Mouse (Mus musculus): ENCODE measurements around the gene Tnf.

Tnf gene

GRCm38 (mm10) chr17:35197126-35197525 is 4.7 kb downstream of the Tnf start:
- DNase-seq, result no peak

DNA sequence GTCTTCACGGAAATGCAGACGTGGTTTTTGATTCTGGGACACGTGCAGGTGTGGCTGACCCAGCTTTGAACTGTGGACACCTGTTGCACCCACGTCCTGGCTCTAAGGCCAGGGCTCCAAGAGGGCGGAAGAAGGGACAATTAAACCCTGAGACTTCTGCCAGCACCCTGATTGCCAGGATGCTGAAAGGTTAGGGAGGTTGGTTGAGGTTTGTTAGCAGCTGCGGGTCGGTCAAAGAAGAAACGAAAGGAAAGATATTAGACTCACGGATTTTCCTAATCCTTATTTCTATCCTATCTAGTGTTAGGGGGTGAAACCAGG is 5.5 kb downstream of the Tnf start:
- no peak for DNase-seq

DNA sequence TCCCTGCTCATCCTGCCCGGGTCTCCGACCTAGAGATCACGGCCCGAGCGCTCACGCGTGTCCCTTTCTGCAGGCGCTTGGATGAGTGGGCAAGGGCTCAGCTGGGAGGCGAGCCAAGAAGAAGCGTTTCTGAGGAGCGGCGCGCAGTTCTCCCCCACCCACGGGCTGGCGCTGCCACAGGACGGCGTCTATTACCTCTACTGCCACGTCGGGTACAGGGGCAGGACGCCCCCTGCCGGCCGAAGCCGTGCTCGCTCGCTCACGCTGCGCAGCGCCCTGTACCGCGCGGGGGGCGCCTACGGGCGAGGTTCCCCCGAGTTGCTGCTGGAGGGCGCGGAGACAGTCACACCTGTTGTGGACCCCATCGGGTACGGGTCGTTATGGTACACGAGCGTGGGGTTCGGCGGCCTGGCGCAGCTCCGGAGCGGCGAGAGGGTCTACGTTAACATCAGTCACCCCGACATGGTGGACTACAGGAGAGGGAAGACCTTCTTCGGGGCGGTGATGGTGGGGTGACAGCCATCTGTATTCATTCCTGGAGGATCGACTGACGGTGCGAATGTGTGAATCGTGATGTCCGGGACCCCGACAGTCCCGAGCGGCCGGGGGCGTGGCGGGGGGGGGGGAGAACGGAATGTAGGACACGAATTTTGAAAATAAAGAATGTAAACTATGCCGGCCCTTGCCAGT is 6.0 kb downstream of the Tnf start:
- peak; percentile 76 for DNase-seq

- DNase-seq, result no peak
Observed at GRCm38 (mm10) chr17:35194844-35195630, 6.8 kb downstream of the Tnf start.

DNA sequence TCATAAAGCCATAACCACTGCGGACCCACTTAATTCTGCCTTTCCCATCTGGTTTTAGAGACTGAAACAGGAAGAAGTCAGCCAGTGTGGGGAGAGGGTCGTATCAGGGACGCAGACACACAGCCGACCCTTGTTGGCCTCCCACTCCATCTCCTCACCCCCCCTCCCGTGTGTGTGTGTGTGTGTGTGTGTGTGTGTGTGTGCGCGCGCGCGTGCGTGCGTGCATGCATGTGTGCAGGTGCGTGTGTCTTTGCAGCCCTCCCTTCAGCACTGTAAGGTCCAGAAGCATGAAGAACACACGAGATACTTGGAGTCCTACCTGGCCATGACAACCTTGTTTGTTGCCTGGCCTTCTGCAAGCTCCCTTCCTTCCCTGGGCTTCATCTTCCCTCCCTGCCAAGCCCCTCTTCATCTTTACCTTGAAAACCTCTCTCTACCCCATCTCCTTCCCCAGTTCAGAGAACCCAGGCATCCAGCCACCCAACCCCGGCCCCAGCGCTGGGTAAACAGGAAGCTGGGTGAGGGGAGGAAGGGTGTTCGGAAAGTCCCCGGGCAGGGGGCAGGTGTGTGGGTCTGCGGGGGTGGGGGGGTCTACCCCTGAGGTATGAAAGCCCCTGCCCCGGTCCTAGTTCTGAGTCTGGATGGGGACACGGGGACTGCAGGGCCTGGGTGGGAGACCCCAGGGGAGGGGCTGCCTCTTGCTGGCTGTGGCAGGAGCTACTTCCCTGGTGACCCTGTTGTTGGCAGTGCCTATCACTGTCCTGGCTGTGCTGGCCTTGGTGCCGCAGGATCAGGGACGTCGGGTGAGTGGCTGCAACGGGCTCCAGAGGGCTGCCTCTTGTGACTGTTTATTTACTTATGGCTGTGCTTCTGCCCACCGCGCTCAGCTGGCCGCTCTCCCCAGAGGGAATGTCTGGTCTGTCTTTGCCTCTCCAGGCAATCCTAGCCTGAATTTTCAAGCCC is 7.6 kb downstream of the Tnf start, which contains the start of gene Ltb:
Gene Ltb (plus strand): TSS at position 559 of the 963 bp plus-strand sequence.
- no peak for DNase-seq

DNA sequence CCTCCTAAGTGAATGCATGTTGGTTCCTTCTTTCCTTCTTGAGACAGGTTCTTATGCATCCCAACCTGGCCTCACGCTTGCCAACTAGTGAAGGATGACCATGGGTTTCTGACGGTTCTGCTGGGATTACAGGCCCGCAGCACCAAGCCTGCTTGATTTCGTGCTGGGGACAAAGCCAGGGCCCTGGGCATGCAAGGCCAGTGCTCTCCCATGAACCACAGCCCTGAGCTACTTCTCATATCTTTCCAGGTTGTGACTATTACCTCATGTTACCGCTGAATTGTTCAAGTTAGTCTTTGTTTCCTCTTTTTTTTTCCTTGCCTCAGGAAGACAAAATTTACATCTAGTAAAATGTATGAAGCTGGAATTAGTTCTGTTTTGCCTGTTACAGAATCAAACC is 8.9 kb downstream of the Tnf start:
- no peak for DNase-seq

DNA sequence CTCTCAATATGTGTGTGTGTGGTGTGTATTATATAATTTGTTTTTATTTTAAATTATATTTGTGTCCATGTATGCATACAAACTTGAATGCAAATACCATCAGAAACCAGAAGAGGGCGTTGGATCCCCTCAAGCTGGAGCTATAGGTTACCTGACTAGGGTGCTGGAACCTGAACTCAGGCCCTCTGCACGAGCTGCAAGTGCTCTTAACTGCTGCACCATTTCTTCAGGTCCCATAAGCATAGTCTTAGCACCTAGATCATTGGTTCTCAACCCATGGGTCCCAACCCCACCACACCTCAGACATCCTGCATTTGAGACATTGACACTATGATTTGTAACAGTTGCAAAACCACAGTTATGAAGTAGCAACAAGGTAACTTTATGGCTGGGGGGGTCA is 10.1 kb downstream of the Tnf start:
- DNase-seq, result no peak

DNA sequence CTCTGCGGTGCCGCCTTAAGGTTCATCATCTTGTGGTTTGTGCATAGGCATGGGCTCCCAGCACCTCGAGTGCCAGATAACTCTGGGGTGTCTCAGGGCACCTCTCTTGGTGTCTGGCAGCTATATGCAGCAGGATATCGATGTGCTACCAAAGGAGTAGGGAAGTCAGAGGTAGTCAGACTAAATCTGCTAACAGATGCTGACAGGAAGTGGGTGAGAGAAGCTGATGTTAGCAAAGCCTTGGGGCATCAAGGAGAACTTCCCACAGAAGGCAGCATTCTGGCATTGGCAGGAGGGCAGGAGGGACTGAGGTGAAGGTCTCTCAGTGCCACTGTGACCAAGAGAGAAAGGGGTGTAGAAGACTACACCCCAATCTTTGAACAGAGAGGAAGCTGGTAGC is 11.7 kb downstream of the Tnf start:
- DNase-seq, result no peak

DNA sequence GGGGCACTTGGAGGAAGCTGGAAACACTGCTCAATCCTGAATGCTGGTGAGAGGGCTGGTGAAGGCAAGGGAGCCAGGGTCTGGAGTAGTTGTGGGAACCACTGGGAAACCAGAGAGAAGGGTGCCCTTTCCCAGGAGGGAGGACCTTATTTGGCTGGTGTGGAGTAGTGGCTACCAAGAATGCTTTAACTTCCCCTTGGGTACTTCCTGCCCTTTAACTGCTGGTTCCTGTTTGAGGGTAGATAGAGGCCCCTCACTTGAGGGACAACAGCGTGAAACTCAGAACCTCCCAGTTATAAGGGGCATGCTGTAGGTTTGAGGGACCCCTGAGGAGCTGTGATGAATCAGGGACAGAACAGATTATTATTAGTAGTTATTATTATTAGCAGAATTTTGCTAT is 12.6 kb downstream of the Tnf start:
- no peak for DNase-seq

GRCm38 (mm10) chr17:35187959-35188610 is 13.7 kb downstream of the Tnf start, which contains the start of gene Lst1:
TSS of gene Lst1 (minus strand) at chr17:35188439.
- no peak for DNase-seq

GRCm38 (mm10) chr17:35187345-35187744 is 14.5 kb downstream of the Tnf start:
- no peak for DNase-seq

- no peak for DNase-seq
Observed at GRCm38 (mm10) chr17:35186681-35187080, 15.1 kb downstream of the Tnf start.

GRCm38 (mm10) chr17:35185639-35186611 is 15.9 kb downstream of the Tnf start:
- peak; percentile 74 for DNase-seq

DNA sequence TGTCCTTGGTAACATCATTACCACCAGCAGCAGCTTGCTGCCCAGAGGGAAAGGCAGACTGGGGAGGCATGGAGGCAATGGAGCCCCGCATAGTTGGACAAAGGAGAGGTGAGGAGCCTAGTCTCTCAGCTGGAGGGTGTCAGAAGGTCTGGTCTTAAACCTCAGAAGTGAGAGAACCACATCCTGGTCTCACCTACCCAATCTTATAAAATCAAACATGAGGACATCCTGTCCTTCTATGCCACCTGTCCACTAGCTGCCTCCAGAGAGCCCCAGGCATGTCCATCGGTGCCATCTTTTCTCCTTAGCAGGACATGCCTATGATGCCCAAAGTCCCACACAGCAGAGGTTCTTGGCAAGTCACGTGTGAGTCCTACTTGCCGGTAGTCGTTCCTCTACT is 21.7 kb downstream of the Tnf start:
- no peak for DNase-seq

DNA sequence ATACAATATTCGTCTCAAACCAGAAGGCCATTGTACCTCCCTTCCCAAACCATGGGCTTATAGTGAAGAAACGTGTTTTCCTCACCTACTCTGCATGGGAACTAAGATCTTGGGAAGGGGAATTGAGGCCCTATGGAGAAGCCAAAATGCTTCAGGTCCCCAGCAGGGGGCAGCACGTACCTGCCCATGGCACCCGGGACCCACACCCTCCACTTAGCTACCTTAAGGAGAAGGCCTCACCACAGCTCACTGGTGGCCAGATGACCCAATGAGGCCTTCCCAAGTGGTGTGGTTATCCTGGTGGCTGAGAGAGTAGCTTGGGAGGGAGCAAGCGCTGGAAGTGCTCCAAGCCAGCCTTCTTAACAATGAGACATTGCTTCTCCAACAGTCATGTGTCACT is 23.3 kb downstream of the Tnf start:
- peak; percentile 82 for DNase-seq

DNA sequence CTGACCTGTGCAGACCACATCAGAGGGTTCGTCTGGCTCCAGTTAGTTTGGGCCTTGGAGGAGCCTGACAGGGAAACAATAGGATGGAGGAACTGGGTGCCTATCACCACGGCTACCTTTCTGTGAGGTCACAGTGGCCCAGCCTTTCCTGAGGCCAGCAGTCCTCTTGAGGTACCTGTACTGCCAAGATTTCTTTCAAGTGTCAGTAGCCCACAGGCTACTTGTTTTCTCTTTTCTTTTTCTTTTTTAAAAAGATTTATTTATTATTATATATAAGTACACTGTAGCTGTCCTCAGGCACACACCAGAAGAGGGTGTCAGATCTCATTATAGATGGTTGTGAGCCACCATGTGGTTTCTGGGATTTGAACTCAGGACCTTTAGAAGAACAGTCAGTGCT is 25.8 kb downstream of the Tnf start, which contains the start of gene Aif1:
Gene Aif1 (minus strand): TSS at position 101 of the 400 bp plus-strand sequence.
- no peak for DNase-seq

DNA sequence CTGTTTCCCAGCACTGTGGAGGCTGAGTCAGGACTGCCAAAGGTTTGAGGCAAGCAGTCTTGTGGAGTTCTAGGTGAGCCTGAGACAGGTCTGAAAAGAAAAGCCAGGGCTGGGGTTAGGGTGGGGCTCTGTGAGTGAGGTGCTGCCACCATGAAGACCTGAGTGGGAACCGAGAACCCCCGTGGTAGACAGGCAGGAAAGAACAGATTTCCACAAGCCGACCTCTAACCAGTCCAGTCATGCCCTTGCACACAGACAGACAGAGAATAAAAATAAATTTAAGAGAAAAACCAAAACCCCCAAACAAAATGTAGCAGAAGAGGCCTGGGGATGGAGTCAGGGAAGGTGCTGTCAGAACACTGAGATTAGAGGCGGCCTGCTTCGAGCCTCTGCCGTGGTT is 26.4 kb downstream of the Tnf start:
- DNase-seq, result no peak

DNA sequence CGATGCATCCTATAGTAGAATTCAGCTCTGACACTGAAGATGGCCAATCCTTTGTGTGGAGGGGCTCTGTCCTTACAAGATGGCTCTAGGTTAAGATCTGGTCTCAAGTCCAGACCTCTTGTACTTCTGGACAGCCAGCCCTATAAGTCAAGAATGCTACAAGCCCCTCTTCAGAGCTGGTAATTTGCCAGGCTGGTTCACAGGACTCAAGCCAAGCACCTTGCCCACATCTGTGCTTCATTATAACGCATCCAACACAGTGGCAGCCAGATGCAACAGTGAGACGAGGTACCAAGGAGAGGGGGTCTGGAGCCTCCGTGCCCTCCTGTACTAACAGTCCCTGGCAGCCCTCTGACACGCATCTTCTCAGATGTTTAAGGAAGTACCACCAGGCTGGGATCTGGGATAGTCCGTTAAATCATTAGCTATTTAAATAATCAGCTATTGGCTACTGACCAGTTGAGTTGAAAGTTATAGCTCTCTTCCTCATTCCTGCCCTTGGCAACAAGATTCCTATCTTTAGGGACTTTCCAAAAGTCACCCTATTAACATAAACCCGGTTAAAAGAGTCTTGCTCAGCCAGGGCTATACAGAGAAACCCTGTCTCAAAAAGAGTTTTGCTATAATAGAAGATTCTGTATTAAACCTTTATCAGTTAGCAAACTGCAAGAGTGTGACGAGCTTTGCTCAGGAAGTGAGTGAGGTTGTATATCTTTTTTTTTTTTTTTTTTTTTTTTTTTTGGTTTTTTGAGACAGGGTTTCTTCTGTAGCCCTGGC is 27.4 kb downstream of the Tnf start:
- no peak for DNase-seq

DNA sequence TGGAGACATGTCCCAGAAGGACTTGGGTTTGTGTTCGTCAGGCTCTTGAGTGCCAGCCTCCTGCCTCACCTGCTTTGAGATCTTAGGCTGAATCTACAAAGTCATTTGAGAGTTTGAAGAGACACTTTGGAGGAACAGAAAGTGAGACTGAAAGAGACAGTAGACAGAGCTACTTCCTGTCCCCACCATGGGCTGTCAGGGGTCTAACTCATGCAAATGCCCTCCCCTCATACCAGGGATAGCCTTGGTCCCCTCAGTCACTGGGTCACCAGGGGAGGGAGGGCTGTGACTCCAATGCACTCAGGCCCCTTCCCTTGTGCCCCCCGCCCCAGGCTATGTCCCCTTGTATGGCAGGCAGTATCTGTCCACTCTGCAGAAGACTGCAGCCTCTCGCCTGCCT is 28.5 kb downstream of the Tnf start:
- DNase-seq, result no peak

- DNase-seq, result no peak
Observed at GRCm38 (mm10) chr17:35172445-35173234, 29.2 kb downstream of the Tnf start.

Measured in kidney, adult 9 months (tissue).